Mouse (Mus musculus) intestine, postnatal 0 days (tissue): Measurements from ENCODE around the gene Slc9a9. TPM values are rescaled to one million over a fixed set of nuclear protein-coding genes. Genes with fewer than 3 reads are reported as not detected.

Source experiments
- ATAC-seq: fragments of 200-750 bp; cut with Nextera tagmentation; 2 replicates; pipeline ENCODE4 v1.8.0; 2017; ENCODE audit warnings: mild to moderate bottlenecking, moderate TSS enrichment, moderate library complexity
- H3K27ac ChIP-seq: fragments of 300-500 bp; sonication (generic); 2 replicates; pipeline ENCODE4 v1.5.1; 2014; ENCODE audit warnings: mild to moderate bottlenecking, low read depth, low read length, moderate library complexity
- H3K27me3 ChIP-seq: fragments of 300-500 bp; sonication (generic); replicated peaks from 2 replicates; pipeline ENCODE4 v1.6.1; 2014; ENCODE audit warnings: low read length, mixed read lengths; ENCODE audit not compliant: control insufficient read depth, insufficient read depth
- H3K36me3 ChIP-seq: fragments of 300-500 bp; sonication (generic); 2 replicates; pipeline ENCODE4 v1.6.1; 2014; ENCODE audit warnings: mild to moderate bottlenecking, moderate library complexity; ENCODE audit not compliant: control insufficient read depth, insufficient read depth
- H3K4me1 ChIP-seq: fragments of 300-500 bp; sonication (generic); replicated peaks from 2 replicates; pipeline ENCODE4 v1.6.1; 2014; ENCODE audit warnings: antibody characterized with exemption, low read length, mixed read lengths; ENCODE audit not compliant: control insufficient read depth, insufficient read depth
- H3K4me2 ChIP-seq: fragments of 300-500 bp; sonication (generic); replicated peaks from 2 replicates; pipeline ENCODE4 v1.6.1; 2014; ENCODE audit warnings: low read depth, mild to moderate bottlenecking, moderate library complexity
- H3K4me3 ChIP-seq: fragments of 300-500 bp; sonication (generic); 2 replicates; pipeline ENCODE4 v1.5.1; 2014; ENCODE audit warnings: low read depth, low read length
- H3K9ac ChIP-seq: fragments of 300-500 bp; sonication (generic); 2 replicates; pipeline ENCODE4 v1.6.1; 2014; ENCODE audit warnings: mild to moderate bottlenecking, low read depth, low read length
- H3K9me3 ChIP-seq: fragments of 300-500 bp; sonication (generic); 2 replicates; pipeline ENCODE4 v1.6.1; 2016; ENCODE audit warnings: mixed run types; ENCODE audit not compliant: control insufficient read depth
- CTCF ChIP-seq: sonication (generic); IDR thresholded peaks from 2 replicates; pipeline ENCODE4 v1.5.1; 2016; ENCODE audit warnings: low read depth, mild to moderate bottlenecking, control low read depth, antibody characterized with exemption, moderate library complexity
- WGBS: fragments of 180-500 bp; shearing (Covaris S2); extraction: QIAGEN DNeasy Blood & Tissue Kit; methylation state at CpG from one replicate; pipeline ENCODE4 v1.1.7; 2014; 5-methylcytosine and 5-hydroxymethylcytosine counted together
- polyA plus RNA-seq: library from polyadenylated mRNA; unstranded; fragments of >200 nt; fragmentation: Nextera tagmentation; extraction: Ambion mirVana; gene quantifications from 2 replicates; pipeline ENCODE4 v1.2.1, GENCODE M21; 2015

The Slc9a9 gene
- polyA plus RNA-seq, 1 experiment from 2014 or later, result 1.0 TPM

DNA sequence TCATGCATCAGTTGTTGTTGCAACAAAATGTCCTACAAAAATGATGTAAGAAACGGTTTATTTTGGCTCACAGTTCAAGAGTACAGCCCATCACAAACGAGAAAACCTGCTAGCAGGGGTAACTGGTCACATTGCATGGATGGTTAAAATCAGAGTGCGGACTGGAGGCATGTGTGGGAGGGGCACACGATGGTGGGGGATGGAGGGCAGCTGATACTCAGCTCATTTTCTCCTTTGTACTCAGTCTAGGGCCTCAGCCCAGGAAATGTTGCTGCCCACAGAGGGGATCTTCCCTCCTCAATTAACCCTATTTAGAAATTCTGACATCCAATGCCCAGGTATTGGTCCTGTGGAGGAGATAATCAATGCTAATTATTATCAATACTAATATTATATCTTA, 98.8 kb downstream of the Slc9a9 start:
- no peaks in the 10 kb centered on the region for H3K9me3 ChIP-seq
- H3K27ac ChIP-seq, result no peak overlapping the region
- no peak for ATAC-seq
- TF ChIP-seq CTCF, result no peak
- no peak overlapping the region for H3K4me3 ChIP-seq
- H3K4me2 ChIP-seq, result no peak overlapping the region
- no peaks in the 10 kb centered on the region for H3K36me3 ChIP-seq
- WGBS, result 73% methylated on average over 4 of the region's 4 CpGs
- no peaks in the 10 kb centered on the region for H3K4me1 ChIP-seq
- no peaks in the 10 kb centered on the region for H3K27me3 ChIP-seq
- H3K9ac ChIP-seq, result no peak overlapping the region

DNA sequence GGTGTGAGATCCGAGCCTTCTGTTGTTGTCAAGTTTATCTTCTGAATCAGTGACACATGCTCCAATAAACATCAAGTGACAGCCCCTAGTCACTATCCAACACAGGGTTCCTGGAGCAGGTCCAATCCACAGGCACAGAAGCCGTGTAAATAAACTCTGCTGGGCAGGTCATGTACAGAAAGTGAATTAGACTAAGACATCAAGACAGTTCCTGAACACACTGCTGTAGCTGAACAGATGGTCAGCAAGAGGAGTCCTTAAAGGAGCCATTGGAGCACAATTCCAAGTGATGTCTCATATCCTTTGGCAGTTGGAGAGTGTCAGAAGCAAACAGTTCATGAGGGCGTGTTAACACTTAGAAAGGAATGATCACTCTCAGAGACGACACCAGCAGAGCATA, 103.6 kb downstream of the Slc9a9 start:
- H3K4me2 ChIP-seq, result no peak overlapping the region
- no peak overlapping the region for H3K27ac ChIP-seq
- no peaks in the 10 kb centered on the region for H3K36me3 ChIP-seq
- no peak for TF ChIP-seq CTCF
- no peak overlapping the region for H3K9ac ChIP-seq
- no peak overlapping the region for H3K4me3 ChIP-seq
- no peaks in the 10 kb centered on the region for H3K27me3 ChIP-seq
- H3K9me3 ChIP-seq, result no peaks in the 10 kb centered on the region
- WGBS, result 49% methylated on average over 4 of the region's 4 CpGs
- no peaks in the 10 kb centered on the region for H3K4me1 ChIP-seq
- ATAC-seq, result no peak

DNA sequence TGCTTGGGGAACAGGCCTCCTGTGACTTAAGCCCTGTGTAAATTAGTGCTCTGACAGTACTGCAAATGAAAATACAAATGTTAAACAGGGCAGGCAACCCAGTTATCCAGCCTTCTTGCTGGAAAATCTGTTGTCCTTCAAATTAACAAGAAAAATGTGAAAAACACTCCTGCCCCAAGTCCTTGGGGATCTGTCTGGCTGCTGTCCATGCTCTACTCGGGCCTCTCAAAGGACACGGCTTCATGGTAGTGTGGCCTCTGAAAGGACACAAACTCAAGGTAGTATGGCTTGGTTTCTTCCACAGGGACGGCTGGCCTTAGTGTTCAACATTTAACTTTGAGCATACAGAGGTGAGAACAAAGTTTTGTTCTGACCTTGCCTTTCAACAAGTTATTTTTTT, 118.6 kb downstream of the Slc9a9 start:
- H3K27me3 ChIP-seq, result no peaks in the 10 kb centered on the region
- H3K9me3 ChIP-seq, result no peaks in the 10 kb centered on the region
- no peak overlapping the region for H3K27ac ChIP-seq
- no peak for ATAC-seq
- H3K4me1 ChIP-seq, result no peaks in the 10 kb centered on the region
- no peak overlapping the region for H3K4me3 ChIP-seq
- TF ChIP-seq CTCF, result no peak
- WGBS, result 79% methylated on average over 3 of the region's 3 CpGs
- no peak overlapping the region for H3K9ac ChIP-seq
- no peak overlapping the region for H3K4me2 ChIP-seq
- no peaks in the 10 kb centered on the region for H3K36me3 ChIP-seq

DNA sequence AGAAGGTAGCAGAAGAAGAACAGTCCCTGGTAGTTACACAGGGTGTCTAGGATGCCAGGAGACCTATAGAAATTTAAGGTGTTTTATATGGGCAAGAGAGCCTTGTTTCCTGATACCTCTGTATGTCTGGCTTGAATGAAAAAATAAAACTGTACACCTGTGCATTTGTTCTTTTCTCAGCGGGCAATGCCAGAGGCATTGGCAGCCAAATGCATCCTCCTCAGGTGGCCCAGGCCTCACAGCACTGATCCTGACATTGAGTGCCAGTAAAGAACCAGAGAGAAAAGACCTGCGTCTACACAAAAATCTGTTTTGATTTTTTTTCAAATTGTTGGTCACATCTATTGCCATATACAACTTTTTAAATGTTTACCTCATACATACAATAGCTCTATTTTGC, 121.3 kb downstream of the Slc9a9 start:
- WGBS, result 97% methylated on average over 2 of the region's 2 CpGs
- Histone ChIP-seq H3K4me2 (no peak overlapping the region), H3K36me3 (no peaks in the 10 kb centered on the region), H3K27ac (no peak overlapping the region), H3K27me3 (no peaks in the 10 kb centered on the region), H3K4me1 (no peaks in the 10 kb centered on the region), H3K4me3 (no peak overlapping the region), H3K9me3 (no peaks in the 10 kb centered on the region), H3K9ac (no peak overlapping the region)
- TF ChIP-seq CTCF, result no peak
- ATAC-seq, result no peak

DNA sequence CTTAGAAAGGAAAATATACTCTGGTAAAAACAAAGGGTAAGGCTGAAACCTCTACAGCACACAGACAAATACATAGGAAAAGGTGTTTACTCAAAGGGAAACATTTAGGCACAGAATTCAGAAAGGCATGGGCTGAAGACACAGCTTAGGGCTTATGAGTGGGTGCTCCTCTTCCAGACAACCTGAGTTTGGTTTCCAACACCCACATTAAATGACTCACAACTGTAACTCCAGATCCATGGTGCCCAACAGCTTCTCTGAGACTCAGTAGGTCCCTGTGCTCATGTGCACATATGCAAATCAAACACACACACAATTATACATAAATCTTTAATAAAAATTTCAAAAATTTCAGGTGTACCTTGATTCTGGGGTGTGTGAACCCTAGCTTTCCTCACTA, 133.4 kb downstream of the Slc9a9 start:
- ATAC-seq, result no peak

DNA sequence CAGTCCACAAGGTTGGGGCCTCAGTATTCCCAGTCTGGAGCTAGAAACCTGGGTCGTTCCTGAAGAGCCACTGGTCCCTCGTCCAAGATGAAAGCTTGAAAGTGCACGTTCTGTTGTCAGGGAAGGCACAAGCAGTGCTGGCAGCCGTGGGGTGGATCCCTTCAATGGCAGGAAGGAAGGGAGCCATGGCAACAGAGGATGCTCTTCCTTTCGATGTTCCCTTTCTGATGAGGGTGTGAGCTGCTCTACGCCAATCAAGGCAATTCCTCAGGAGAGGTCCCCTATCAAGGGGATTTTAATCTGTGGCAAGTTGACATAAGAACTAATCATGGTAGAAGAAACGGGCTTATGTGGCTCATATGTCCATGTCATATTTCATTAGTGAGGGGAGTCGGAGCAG, 135.8 kb downstream of the Slc9a9 start:
- Histone ChIP-seq H3K4me2 (no peak overlapping the region), H3K4me3 (no peak overlapping the region), H3K27me3 (no peaks in the 10 kb centered on the region), H3K36me3 (no peaks in the 10 kb centered on the region), H3K27ac (no peak overlapping the region), H3K9ac (no peak overlapping the region), H3K9me3 (no peaks in the 10 kb centered on the region), H3K4me1 (no peaks in the 10 kb centered on the region)
- TF ChIP-seq CTCF, result no peak
- WGBS, result 76% methylated on average over 8 of the region's 8 CpGs
- no peak for ATAC-seq

More for the DNA sequence above, 133.4 kb downstream of the Slc9a9 start:
- no peaks in the 10 kb centered on the region for H3K36me3 ChIP-seq
- no peaks in the 10 kb centered on the region for H3K9me3 ChIP-seq
- H3K9ac ChIP-seq, result no peak overlapping the region
- H3K4me2 ChIP-seq, result no peak overlapping the region
- no peak overlapping the region for H3K27ac ChIP-seq
- TF ChIP-seq CTCF, result no peak
- no peak overlapping the region for H3K4me3 ChIP-seq
- no peaks in the 10 kb centered on the region for H3K4me1 ChIP-seq
- no peaks in the 10 kb centered on the region for H3K27me3 ChIP-seq

DNA sequence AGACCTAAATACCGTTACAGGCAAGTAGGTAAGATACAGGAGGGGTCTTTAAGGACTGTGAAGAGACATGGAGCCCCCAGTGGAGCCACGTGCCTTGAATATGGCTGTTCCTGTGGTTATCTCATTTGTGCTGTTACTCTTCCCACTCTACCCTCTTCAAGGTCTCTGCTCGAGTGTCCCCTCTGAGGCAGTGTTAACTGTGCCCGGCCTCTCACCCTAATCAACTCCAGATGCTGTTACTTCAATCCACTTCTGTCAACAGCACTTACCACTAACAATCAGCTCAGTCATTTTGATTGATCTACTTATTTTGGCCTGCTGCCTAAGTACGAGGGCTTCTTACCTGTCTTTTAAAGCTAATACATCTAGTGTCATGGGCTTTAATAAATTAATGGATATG, 145.8 kb downstream of the Slc9a9 start:
- Histone ChIP-seq H3K4me3 (no peak overlapping the region), H3K27ac (no peak overlapping the region), H3K9me3 (no peaks in the 10 kb centered on the region), H3K4me1 (no peaks in the 10 kb centered on the region), H3K36me3 (no peaks in the 10 kb centered on the region), H3K9ac (no peak overlapping the region), H3K4me2 (no peak overlapping the region), H3K27me3 (no peaks in the 10 kb centered on the region)
- ATAC-seq, result no peak
- TF ChIP-seq CTCF, result no peak
- WGBS, result 60% methylated on average over 5 of the region's 5 CpGs
